14 mouse cellular contexts compared by ENCODE assay signal in genomic region chr11:114554576-114554975, GRCm38 (mm10).
A peak's percentile ranks its signal among the peaks of the same experiment; 100 is the strongest.
DNase-seq lines count a peak whose midpoint lies in the region; ATAC-seq and TF ChIP-seq lines count a peak whose summit lies in the region.
"Had no signal": no experiment of that assay in that cellular context is flagged by ENCODE, and none has a peak within 500 bp of the region (broad histone marks: within the 10 kb centered on the region; RNA-seq: fewer than 3 reads in every experiment).

No protein-coding gene starts in this region.

- no peaks in the 10 kb centered on the region for H3K27me3 ChIP-seq in liver, embryonic 11.5 days (replicated peaks; ENCODE audit: control insufficient read depth, insufficient read depth, low read length)
- no peaks in the 10 kb centered on the region; the same call in 1 of the 2 replicates for H3K27me3 ChIP-seq in thymus, adult 2 months (ENCODE audit: control insufficient read depth, insufficient read depth, low read length)

- ATAC-seq in liver, embryonic 11.5 days (replicated peaks; ENCODE audit: low FRiP score), result no peak

- H3K4me1 ChIP-seq in liver, embryonic 11.5 days (replicated peaks; ENCODE audit: control insufficient read depth, insufficient read depth, low read length), result peaks cover 3% of the 10 kb centered on the region
- peaks cover 3 to 11% of the 10 kb centered on the region in 2 experiments; a peak in 3 of 4 replicates for H3K4me1 ChIP-seq in ES-E14 (ENCODE audit: control insufficient read depth in 2 of 2, insufficient read depth in 2 of 2, low read length in 2 of 2, poor library complexity in 1 of 2)
- peaks cover 27% of the 10 kb centered on the region for H3K4me1 ChIP-seq in thymus, adult 2 months (replicated peaks; ENCODE audit: control insufficient read depth, insufficient read depth, low read length)

- no peak overlapping the region for H3K9ac ChIP-seq in liver, embryonic 11.5 days (ENCODE audit: low read depth, low read length)
- peak overlapping the region; percentile 41; the same call in 1 of the 2 replicates for H3K9ac ChIP-seq in ES-E14 (ENCODE audit: insufficient read depth, low read depth, low read length, poor library complexity, severe bottlenecking)
- H3K9ac ChIP-seq: neural tube, embryonic 12.5 days had no signal

- 34% methylated on average over 5 of the region's 5 CpGs for WGBS in liver, embryonic 11.5 days
- WGBS in thymus, adult 2 months, result 51% methylated on average over 5 of the region's 5 CpGs

- H3K4me2 ChIP-seq in liver, embryonic 11.5 days, result peak overlapping the region; percentile 35

- TF ChIP-seq CTCF in thymus, adult 2 months (IDR thresholded peaks at IDR 0.05; ENCODE audit: borderline replicate concordance, control insufficient read depth, extremely low read depth, insufficient read depth, low read length, poor library complexity), result no peak

- H3K27ac ChIP-seq in liver, embryonic 11.5 days (ENCODE audit: low read depth, low read length), result peak overlapping the region; percentile 66
- peak overlapping the region; percentile 55; the same call in 1 of the 2 replicates for H3K27ac ChIP-seq in ES-E14 (ENCODE audit: insufficient read depth, low read depth, low read length, poor library complexity, severe bottlenecking)
- H3K27ac ChIP-seq in thymus, adult 2 months (ENCODE audit: control insufficient read depth, insufficient read depth, low read length), result peak overlapping the region; percentile 74
- H3K27ac ChIP-seq: macrophage; neural tube, embryonic 12.5 days had no signal

- no peak for TF ChIP-seq POLR2A in thymus, adult 2 months (IDR thresholded peaks at IDR 0.05; ENCODE audit: control insufficient read depth, extremely low read depth, insufficient read depth, low read length, poor library complexity)

- no peaks in the 10 kb centered on the region for H3K36me3 ChIP-seq in liver, embryonic 11.5 days (ENCODE audit: control insufficient read depth, insufficient read depth, low read length)
- H3K36me3 ChIP-seq in ES-E14 (ENCODE audit: control insufficient read depth, insufficient read depth, low read length, poor library complexity, severe bottlenecking), result no peaks in the 10 kb centered on the region
- H3K36me3 ChIP-seq in thymus, adult 2 months (ENCODE audit: control insufficient read depth, insufficient read depth, low read length), result no peaks in the 10 kb centered on the region
- H3K36me3 ChIP-seq: neural tube, embryonic 12.5 days had no signal

- in situ Hi-C loops in ES-E14 (cut with MboI; ENCODE audit: low sequenced_read_pairs in 2 of 2, unreplicated experiment in 2 of 2), result no loop called here

- no peak for DNase-seq in liver, embryonic 11.5 days (ENCODE audit: low spot score)
- DNase-seq in liver, result no peak
- DNase-seq in ES-E14 (ENCODE audit: low read depth, low spot score), result no peak
- peak; percentile 24 for DNase-seq in induced T-regulatory cell, adult 2 months (ENCODE audit: low read depth)
- DNase-seq in thymus, adult 2 months, result peak; percentile 31
- no peak for DNase-seq in natural killer cell, adult 2 months (ENCODE audit: low spot score in 2 of 2)
- DNase-seq in cerebellum, adult 9-11 months, result no peak
- no peak for DNase-seq in urinary bladder, postnatal 25 days (ENCODE audit: low spot score)
- DNase-seq: cerebellum, postnatal 10 days; heart, postnatal 14 days; right cerebral cortex, postnatal 25 days had no signal

- no peaks in the 10 kb centered on the region for H3K9me3 ChIP-seq in liver, embryonic 11.5 days (ENCODE audit: control insufficient read depth, low read length)
- H3K9me3 ChIP-seq in ES-E14 (ENCODE audit: control insufficient read depth, insufficient read depth, low read depth, low read length), result no peaks in the 10 kb centered on the region
- H3K9me3 ChIP-seq: neural tube, embryonic 12.5 days had no signal

- H3K4me3 ChIP-seq in liver, embryonic 11.5 days (ENCODE audit: low read depth, low read length), result no peak overlapping the region
- peak overlapping the region; percentile 1 to 14; a peak in 2 of 4 replicates for H3K4me3 ChIP-seq in ES-E14 (ENCODE audit: insufficient read depth in 1 of 2, low read depth in 1 of 2, low read length in 2 of 2, poor library complexity in 1 of 2, severe bottlenecking in 1 of 2)
- no peak overlapping the region for H3K4me3 ChIP-seq in thymus, adult 2 months (ENCODE audit: control insufficient read depth, insufficient read depth, low read length)
- H3K4me3 ChIP-seq: erythroblast, embryonic 14.5 days; neural tube, embryonic 12.5 days had no signal

TF ChIP-seq in ES-E14, 5 proteins besides CTCF, POLR2A, EP300 and RAD21:
- TF ChIP-seq HCFC1 (IDR thresholded peaks at IDR 0.05; ENCODE audit: borderline replicate concordance, insufficient read depth, low read length), result no peak
- TF ChIP-seq CHD2 (IDR thresholded peaks at IDR 0.05; ENCODE audit: low read depth, low read length), result no peak
- TF ChIP-seq ZC3H11A (IDR thresholded peaks at IDR 0.05; ENCODE audit: borderline replicate concordance, low read depth, low read length), result no peak
- no peak for TF ChIP-seq MAFK (IDR thresholded peaks at IDR 0.05; ENCODE audit: insufficient read depth, low read depth, low read length)
- TF ChIP-seq ZNF384 (IDR thresholded peaks at IDR 0.05; ENCODE audit: low read depth, low read length), result no peak

Comparison
In these comparisons a context has a peak if more than half of its experiments do, and no peak if none do; other contexts are left out.
1. DNase-seq: peak in induced T-regulatory cell, adult 2 months (single experiment) and thymus, adult 2 months (single experiment); none in liver, embryonic 11.5 days (single experiment), liver (single experiment), ES-E14 (single experiment), natural killer cell, adult 2 months (0 of 2), cerebellum, adult 9-11 months (single experiment) and urinary bladder, postnatal 25 days (single experiment).
2. H3K4me3 ChIP-seq: peak in ES-E14 (2 of 2); none in liver, embryonic 11.5 days (single experiment) and thymus, adult 2 months (single experiment).
3. Peak in every context shown above with its lines, with median percentiles within 50 percentile points of each other: H3K27ac ChIP-seq.